7 mouse cellular contexts compared by ENCODE assay signal in genomic region chr4:117133366-117133796, GRCm38 (mm10). TPM values are rescaled to one million over a fixed set of nuclear protein-coding genes. Genes with fewer than 3 reads are reported as not detected.
A peak's percentile ranks its signal among the peaks of the same experiment; 100 is the strongest.
DNase-seq lines count a peak whose midpoint lies in the region; ATAC-seq and TF ChIP-seq lines count a peak whose summit lies in the region.

No protein-coding gene starts in this region.

- H3K4me1 ChIP-seq in lung, adult 2 months (ENCODE audit: control insufficient read depth, insufficient read depth, low read length): peaks cover 5% of the 10 kb centered on the region
- H3K4me1 ChIP-seq in embryonic facial prominence, embryonic 10.5 days: peaks cover 54% of the 10 kb centered on the region
- H3K4me1 ChIP-seq in hindbrain, embryonic 15.5 days (replicated peaks): peaks cover 36% of the 10 kb centered on the region
- H3K4me1 ChIP-seq in midbrain, embryonic 15.5 days: peaks cover 27% of the 10 kb centered on the region

- no peak for DNase-seq in lung, adult 2 months
- DNase-seq in lung, adult 18-20 months: no peak
- no peak for DNase-seq in embryonic facial prominence, embryonic 10.5 days (ENCODE audit: low spot score)
- no peak for DNase-seq in right cerebral cortex, postnatal 4 days
- no peak for DNase-seq in left cerebral cortex, postnatal 14 days (ENCODE audit: low spot score in 2 of 2)

- TF ChIP-seq CTCF in lung, adult 2 months (IDR thresholded peaks at IDR 0.05; ENCODE audit: insufficient read depth, low read length): no peak

- H3K4me3 ChIP-seq in lung, adult 2 months (replicated peaks; ENCODE audit: extremely low read depth, low read depth, low read length): peak overlapping the region; percentile 74
- H3K4me3 ChIP-seq in embryonic facial prominence, embryonic 10.5 days: peak overlapping the region; percentile 92
- H3K4me3 ChIP-seq in hindbrain, embryonic 15.5 days: peak overlapping the region; percentile 91
- H3K4me3 ChIP-seq in midbrain, embryonic 15.5 days: peak overlapping the region; percentile 77

- ATAC-seq in hindbrain, embryonic 15.5 days (ENCODE audit: low FRiP score, low read depth): peak; percentile 54
- peak; percentile 67 for ATAC-seq in midbrain, embryonic 15.5 days (replicated peaks)

- intact Hi-C loops in left cerebral cortex, postnatal 14 days (cut with DNase I): no loop called here

- no peak for TF ChIP-seq POLR2A in lung, adult 2 months (IDR thresholded peaks at IDR 0.05; ENCODE audit: borderline replicate concordance, extremely low read depth, low read depth, low read length)

- WGBS in lung, adult 2 months: 1% methylated on average over 42 of the region's 42 CpGs
- under 1% methylated on average over 42 of the region's 42 CpGs for WGBS in embryonic facial prominence, embryonic 10.5 days
- 0% methylated on average over 42 of the region's 42 CpGs for WGBS in hindbrain, embryonic 15.5 days
- under 1% methylated on average over 42 of the region's 42 CpGs for WGBS in midbrain, embryonic 15.5 days

- peaks cover 45% of the 10 kb centered on the region for H3K27me3 ChIP-seq in embryonic facial prominence, embryonic 10.5 days (replicated peaks; ENCODE audit: low read depth, poor library complexity, severe bottlenecking)
- H3K27me3 ChIP-seq in hindbrain, embryonic 15.5 days: no peaks in the 10 kb centered on the region
- no peaks in the 10 kb centered on the region for H3K27me3 ChIP-seq in midbrain, embryonic 15.5 days (replicated peaks)

- H3K4me2 ChIP-seq in hindbrain, embryonic 15.5 days: peak overlapping the region; percentile 81
- peak overlapping the region; percentile 77 for H3K4me2 ChIP-seq in midbrain, embryonic 15.5 days

- peak overlapping the region; percentile 83 for H3K27ac ChIP-seq in embryonic facial prominence, embryonic 10.5 days (replicated peaks)
- peak overlapping the region; percentile 84 for H3K27ac ChIP-seq in hindbrain, embryonic 15.5 days (replicated peaks)
- H3K27ac ChIP-seq in midbrain, embryonic 15.5 days: peak overlapping the region; percentile 81

- peaks cover 30% of the 10 kb centered on the region for H3K36me3 ChIP-seq in embryonic facial prominence, embryonic 10.5 days (replicated peaks)
- H3K36me3 ChIP-seq in hindbrain, embryonic 15.5 days: peaks cover 20% of the 10 kb centered on the region
- H3K36me3 ChIP-seq in midbrain, embryonic 15.5 days (replicated peaks): peaks cover 6% of the 10 kb centered on the region; the same call in 1 of the 2 replicates

- no peaks in the 10 kb centered on the region for H3K9me3 ChIP-seq in embryonic facial prominence, embryonic 10.5 days
- no peaks in the 10 kb centered on the region for H3K9me3 ChIP-seq in hindbrain, embryonic 15.5 days
- H3K9me3 ChIP-seq in midbrain, embryonic 15.5 days: no peaks in the 10 kb centered on the region

- H3K9ac ChIP-seq in hindbrain, embryonic 15.5 days: peak overlapping the region; percentile 81
- H3K9ac ChIP-seq in midbrain, embryonic 15.5 days: peak overlapping the region; percentile 78

RNA-seq across cellular contexts. Expression of gene Plk3, which starts 0.4 kb away (rescaled TPM):
- 19.4 and 20.4 TPM in 2 replicates for polyA plus RNA-seq in lung, adult 2 months (2012; rRNA removed)
- polyA plus RNA-seq in embryonic facial prominence, embryonic 10.5 days (2016; fragmentation: Nextera tagmentation; extraction: Ambion mirVana): 7.9 and 15.1 TPM in 2 replicates
- 24.9 and 25.0 TPM in 2 replicates for polyA plus RNA-seq in hindbrain, embryonic 15.5 days (2015; fragmentation: Nextera tagmentation; extraction: Ambion mirVana)
- 19.1 and 19.3 TPM in 2 replicates for polyA plus RNA-seq in midbrain, embryonic 15.5 days (2015; fragmentation: Nextera tagmentation; extraction: Ambion mirVana)
- 10 to 100 TPM; 15.6 to 16.2 TPM for total RNA-seq in left cerebral cortex, postnatal 14 days (2021)

RNA-seq across cellular contexts. Expression of gene Tctex1d4, which starts 6.8 kb away (rescaled TPM):
- 58.9 and 61.4 TPM in 2 replicates for polyA plus RNA-seq in lung, adult 2 months (2012; rRNA removed)
- polyA plus RNA-seq in embryonic facial prominence, embryonic 10.5 days (2016; fragmentation: Nextera tagmentation; extraction: Ambion mirVana): not detected in 2 replicates
- polyA plus RNA-seq in hindbrain, embryonic 15.5 days (2015; fragmentation: Nextera tagmentation; extraction: Ambion mirVana): 0.31 and 1.1 TPM in 2 replicates
- 0.42 TPM in 1 of 2 replicates, not detected in the other for polyA plus RNA-seq in midbrain, embryonic 15.5 days (2015; fragmentation: Nextera tagmentation; extraction: Ambion mirVana)
- total RNA-seq in left cerebral cortex, postnatal 14 days (2021): not detected

RNA-seq across cellular contexts. Expression of gene Btbd19, which starts 7.9 kb away (rescaled TPM):
- polyA plus RNA-seq in lung, adult 2 months (2012; rRNA removed): 12.1 and 13.7 TPM in 2 replicates
- polyA plus RNA-seq in embryonic facial prominence, embryonic 10.5 days (2016; fragmentation: Nextera tagmentation; extraction: Ambion mirVana): 3.6 and 4.0 TPM in 2 replicates
- 4.7 and 5.1 TPM in 2 replicates for polyA plus RNA-seq in hindbrain, embryonic 15.5 days (2015; fragmentation: Nextera tagmentation; extraction: Ambion mirVana)
- 3.9 and 4.3 TPM in 2 replicates for polyA plus RNA-seq in midbrain, embryonic 15.5 days (2015; fragmentation: Nextera tagmentation; extraction: Ambion mirVana)
- 10 to 100 TPM; 11.8 to 12.4 TPM for total RNA-seq in left cerebral cortex, postnatal 14 days (2021)

RNA-seq across cellular contexts. Expression of gene Rps8, which starts 22.7 kb away (rescaled TPM):
- polyA plus RNA-seq in lung, adult 2 months (2012; rRNA removed): 456 and 494 TPM in 2 replicates
- polyA plus RNA-seq in embryonic facial prominence, embryonic 10.5 days (2016; fragmentation: Nextera tagmentation; extraction: Ambion mirVana): 897 and 923 TPM in 2 replicates
- 468 and 502 TPM in 2 replicates for polyA plus RNA-seq in hindbrain, embryonic 15.5 days (2015; fragmentation: Nextera tagmentation; extraction: Ambion mirVana)
- polyA plus RNA-seq in midbrain, embryonic 15.5 days (2015; fragmentation: Nextera tagmentation; extraction: Ambion mirVana): 430 and 431 TPM in 2 replicates
- total RNA-seq in left cerebral cortex, postnatal 14 days (2021): 100 to 1,000 TPM; 448 to 449 TPM

RNA-seq across cellular contexts. Expression of gene Ptch2, which starts 37.5 kb away (rescaled TPM):
- 8.3 and 8.8 TPM in 2 replicates for polyA plus RNA-seq in lung, adult 2 months (2012; rRNA removed)
- 9.2 and 10.4 TPM in 2 replicates for polyA plus RNA-seq in embryonic facial prominence, embryonic 10.5 days (2016; fragmentation: Nextera tagmentation; extraction: Ambion mirVana)
- polyA plus RNA-seq in hindbrain, embryonic 15.5 days (2015; fragmentation: Nextera tagmentation; extraction: Ambion mirVana): 7.3 and 8.0 TPM in 2 replicates
- polyA plus RNA-seq in midbrain, embryonic 15.5 days (2015; fragmentation: Nextera tagmentation; extraction: Ambion mirVana): 7.7 and 9.0 TPM in 2 replicates
- total RNA-seq in left cerebral cortex, postnatal 14 days (2021): 1 to 10 TPM; 1.3 to 2.4 TPM

Comparison
In these comparisons a context has a peak if more than half of its experiments do, and no peak if none do; other contexts are left out.
1. RNA of gene Tctex1d4, which starts 6.8 kb away (polyA plus RNA-seq): 58.9 to 61.4 TPM in lung, adult 2 months; 0.31 to 1.1 TPM in hindbrain, embryonic 15.5 days, 0.42 TPM in midbrain, embryonic 15.5 days and not detected in embryonic facial prominence, embryonic 10.5 days; every median in the first group is over 10 times any median in the second.
2. Peak in every context shown above with its lines, with median percentiles within 50 percentile points of each other: H3K4me3 ChIP-seq and H3K27ac ChIP-seq.